Mouse (Mus musculus): ENCODE results near the gene Chrm5. TPM values are rescaled to one million over a fixed set of nuclear protein-coding genes. Genes with fewer than 3 reads are reported as not detected.

Gene Chrm5
- polyA plus RNA-seq (2012): not detected in 2 replicates

DNA sequence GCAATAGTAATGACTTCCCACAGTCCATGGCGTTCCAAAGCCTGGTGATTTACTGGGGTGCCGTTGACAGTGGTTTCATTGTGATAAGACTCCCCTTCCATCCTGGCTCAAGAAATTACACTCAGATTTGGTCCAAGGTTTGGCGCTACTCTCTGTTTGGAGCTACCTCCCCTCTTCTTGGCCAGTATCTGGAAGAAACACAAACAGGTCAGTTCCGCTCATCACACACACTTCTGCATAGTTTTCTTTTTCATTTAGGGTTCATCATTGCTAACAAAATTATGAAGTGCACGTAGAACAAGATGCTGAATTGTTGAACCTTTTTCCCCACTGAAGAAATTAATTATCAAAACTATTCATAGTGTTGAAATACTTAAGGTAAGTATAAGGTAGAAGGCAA, at the start of gene Chrm5:
Gene Chrm5 (minus strand): TSS at position 101 of the 400 bp plus-strand sequence.
- no peaks in the 10 kb centered on the region for H3K9me3 ChIP-seq (ENCODE audit: control insufficient read depth, low read length)
- TF ChIP-seq TAL1 (IDR thresholded peaks at IDR 0.05; ENCODE audit: low read length): no peak
- no peak for TF ChIP-seq GATA1 (IDR thresholded peaks at IDR 0.05; ENCODE audit: low read length)
- no peaks in the 10 kb centered on the region for H3K4me1 ChIP-seq (ENCODE audit: control insufficient read depth)
- H3K27me3 ChIP-seq (ENCODE audit: control insufficient read depth): no peaks in the 10 kb centered on the region
- no peak within 1 kb of the TSS for H3K4me3 ChIP-seq (replicated peaks)
- H3K36me3 ChIP-seq (ENCODE audit: control insufficient read depth): no peaks in the 10 kb centered on the region

DNA sequence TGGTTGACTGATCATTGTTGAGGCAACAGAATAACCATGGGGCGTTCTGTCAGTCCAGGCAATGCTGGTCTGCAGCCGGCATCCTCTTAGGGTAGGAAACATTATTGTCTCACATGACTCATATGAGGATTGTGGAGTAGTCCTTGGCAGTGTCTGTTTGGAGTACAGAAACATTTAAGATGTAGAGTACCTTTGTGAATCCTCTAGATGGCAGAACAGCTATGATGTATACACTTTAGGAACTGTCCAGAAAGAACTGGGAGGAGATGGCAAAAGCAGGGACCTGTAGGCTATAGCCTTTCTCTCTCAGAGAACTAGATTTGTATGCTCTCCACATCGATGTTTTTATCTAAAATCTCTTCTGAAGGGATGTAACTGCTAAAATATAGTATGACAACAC, 46.4 kb upstream of the Chrm5 start:
- TF ChIP-seq TAL1 (IDR thresholded peaks at IDR 0.05; ENCODE audit: low read length) (no peak), GATA1 (IDR thresholded peaks at IDR 0.05; ENCODE audit: low read length) (no peak)
- no peaks in the 10 kb centered on the region for H3K27me3 ChIP-seq (ENCODE audit: control insufficient read depth)
- no peaks in the 10 kb centered on the region; the same call in 1 of the 2 replicates for H3K4me1 ChIP-seq (ENCODE audit: control insufficient read depth)
- H3K36me3 ChIP-seq (ENCODE audit: control insufficient read depth): peaks cover 5% of the 10 kb centered on the region
- H3K9me3 ChIP-seq (ENCODE audit: control insufficient read depth, low read length): 0 out of 2 replicates have a peak, but pooled peaks cover 4% of the 10 kb centered on the region
- H3K4me3 ChIP-seq (replicated peaks): no peak overlapping the region

DNA sequence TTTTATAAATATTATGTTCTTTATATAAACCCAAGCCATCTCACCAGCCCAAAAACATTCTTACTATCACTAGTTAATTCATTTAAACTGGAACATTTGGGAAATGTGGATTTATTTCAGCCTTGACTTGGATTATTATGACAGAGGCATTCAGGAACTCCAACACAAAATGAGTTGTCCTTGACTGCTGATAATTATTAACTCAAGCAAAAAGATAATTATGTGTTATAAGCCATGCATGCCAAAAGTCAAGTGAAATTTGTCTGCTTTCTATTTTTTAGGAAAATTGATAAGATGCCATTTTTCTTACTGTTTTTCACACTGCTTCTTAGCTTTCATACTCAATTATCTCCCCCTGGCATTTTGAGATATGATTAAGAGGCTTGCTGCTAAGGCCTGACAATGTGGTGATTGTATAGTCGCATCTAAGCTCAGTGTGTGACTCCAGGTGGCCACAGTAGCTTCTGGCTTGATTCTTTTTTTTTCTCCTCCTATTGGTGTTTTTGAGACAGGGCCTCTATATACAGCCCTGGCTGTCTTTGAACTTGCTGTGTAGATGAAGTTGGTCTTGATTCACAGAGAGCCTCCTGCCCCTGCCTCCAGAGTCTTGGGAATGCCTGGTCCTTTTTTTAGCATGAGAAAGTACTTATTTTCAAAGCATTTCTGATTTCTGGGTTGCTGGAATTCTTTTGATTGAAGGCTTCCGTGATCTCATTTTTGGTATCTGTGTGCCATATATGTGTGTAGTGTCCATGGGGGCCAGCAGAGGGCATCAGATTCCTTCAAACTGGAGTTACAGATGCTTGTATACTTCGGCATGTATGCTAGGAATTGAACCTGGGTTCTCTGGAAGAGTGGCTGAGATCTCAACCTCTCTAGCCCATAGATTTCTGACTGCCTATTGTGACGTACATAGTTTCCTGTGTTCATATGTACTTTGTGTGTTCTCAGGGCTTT, 40.2 kb upstream of the Chrm5 start:
- H3K36me3 ChIP-seq (ENCODE audit: control insufficient read depth): peaks cover 3% of the 10 kb centered on the region
- no peaks in the 10 kb centered on the region for H3K9me3 ChIP-seq (ENCODE audit: control insufficient read depth, low read length)
- H3K4me1 ChIP-seq (ENCODE audit: control insufficient read depth): no peaks in the 10 kb centered on the region; the same call in 1 of the 2 replicates
- H3K4me3 ChIP-seq (replicated peaks): no peak overlapping the region
- no peaks in the 10 kb centered on the region for H3K27me3 ChIP-seq (ENCODE audit: control insufficient read depth)
- TF ChIP-seq TAL1 (IDR thresholded peaks at IDR 0.05; ENCODE audit: low read length) (no peak), GATA1 (IDR thresholded peaks at IDR 0.05; ENCODE audit: low read length) (no peak)

DNA sequence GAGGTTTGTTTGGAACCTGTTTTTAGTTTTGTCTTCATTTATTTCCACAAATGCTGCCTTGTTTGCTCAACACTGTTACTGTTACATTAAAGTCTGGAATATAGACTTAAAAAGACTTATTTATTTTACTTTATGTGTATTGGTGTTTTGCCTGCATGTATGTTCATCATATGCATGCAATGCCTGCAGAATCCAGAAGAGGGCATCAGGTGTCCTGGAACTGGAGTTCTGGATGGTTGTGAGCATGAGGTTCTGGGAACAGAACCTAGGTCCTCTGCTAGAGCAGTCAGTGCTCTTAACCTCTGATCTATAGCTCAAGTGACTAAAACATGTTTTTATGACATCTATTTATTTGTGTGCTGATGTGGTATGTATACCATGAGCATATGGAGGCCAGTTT, 38.0 kb upstream of the Chrm5 start:
- Histone ChIP-seq H3K27me3 (ENCODE audit: control insufficient read depth) (no peaks in the 10 kb centered on the region), H3K4me3 (replicated peaks) (no peak overlapping the region), H3K36me3 (ENCODE audit: control insufficient read depth) (peaks cover 7% of the 10 kb centered on the region), H3K9me3 (ENCODE audit: control insufficient read depth, low read length) (no peaks in the 10 kb centered on the region), H3K4me1 (ENCODE audit: control insufficient read depth) (no peaks in the 10 kb centered on the region; the same call in 1 of the 2 replicates)
- TF ChIP-seq TAL1 (IDR thresholded peaks at IDR 0.05; ENCODE audit: low read length) (no peak), GATA1 (IDR thresholded peaks at IDR 0.05; ENCODE audit: low read length) (no peak)

DNA sequence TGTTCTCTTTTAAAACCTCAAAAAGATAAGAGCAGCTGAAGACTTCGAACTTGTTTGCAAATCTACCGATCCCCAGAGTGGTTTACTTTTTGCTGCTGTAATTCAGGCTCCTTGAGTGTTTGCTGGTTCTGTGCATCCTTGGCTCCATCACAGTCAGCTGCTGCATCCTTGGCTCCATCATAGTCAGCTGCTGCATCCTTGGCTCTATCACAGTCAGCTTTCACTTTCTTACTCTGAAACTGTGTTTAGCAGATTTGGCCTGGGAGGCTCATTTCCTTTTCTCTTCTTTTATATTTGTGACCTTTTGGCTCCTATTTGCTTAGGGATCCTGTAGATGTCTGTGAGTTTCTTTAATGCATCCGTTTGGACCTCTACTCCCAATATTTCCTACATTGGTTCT, 36.6 kb upstream of the Chrm5 start:
- no peaks in the 10 kb centered on the region; the same call in 1 of the 2 replicates for H3K4me1 ChIP-seq (ENCODE audit: control insufficient read depth)

DNA sequence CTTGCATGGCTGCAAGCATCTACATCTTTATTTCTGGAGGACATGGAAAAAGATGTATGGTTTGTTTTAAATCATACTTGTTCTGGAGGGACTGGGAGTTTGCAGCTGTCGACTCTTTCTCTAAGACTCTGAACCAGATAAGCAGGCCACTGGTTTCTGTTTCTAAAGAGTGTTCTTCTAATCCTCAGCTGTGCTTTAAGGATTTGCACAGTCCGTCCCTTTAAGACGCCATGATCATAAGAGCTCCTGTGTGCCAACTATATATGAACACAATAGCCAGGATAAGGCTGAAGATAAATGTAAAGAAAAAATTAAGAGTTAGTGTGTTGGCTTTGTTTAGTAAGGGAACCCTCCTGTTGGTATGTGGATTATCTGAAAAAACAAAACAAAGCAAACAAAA, 36.2 kb upstream of the Chrm5 start:
- H3K36me3 ChIP-seq (ENCODE audit: control insufficient read depth): peaks cover 7% of the 10 kb centered on the region
- no peaks in the 10 kb centered on the region; the same call in 1 of the 2 replicates for H3K4me1 ChIP-seq (ENCODE audit: control insufficient read depth)
- H3K27me3 ChIP-seq (ENCODE audit: control insufficient read depth): no peaks in the 10 kb centered on the region
- no peaks in the 10 kb centered on the region for H3K9me3 ChIP-seq (ENCODE audit: control insufficient read depth, low read length)
- H3K4me3 ChIP-seq (replicated peaks): no peak overlapping the region
- TF ChIP-seq GATA1 (IDR thresholded peaks at IDR 0.05; ENCODE audit: low read length) (no peak), TAL1 (IDR thresholded peaks at IDR 0.05; ENCODE audit: low read length) (no peak)

More for the DNA sequence above, 36.6 kb upstream of the Chrm5 start:
- H3K27me3 ChIP-seq (ENCODE audit: control insufficient read depth): no peaks in the 10 kb centered on the region
- no peak overlapping the region for H3K4me3 ChIP-seq (replicated peaks)
- no peaks in the 10 kb centered on the region for H3K9me3 ChIP-seq (ENCODE audit: control insufficient read depth, low read length)
- peaks cover 7% of the 10 kb centered on the region for H3K36me3 ChIP-seq (ENCODE audit: control insufficient read depth)
- TF ChIP-seq TAL1 (IDR thresholded peaks at IDR 0.05; ENCODE audit: low read length) (no peak), GATA1 (IDR thresholded peaks at IDR 0.05; ENCODE audit: low read length) (no peak)

DNA sequence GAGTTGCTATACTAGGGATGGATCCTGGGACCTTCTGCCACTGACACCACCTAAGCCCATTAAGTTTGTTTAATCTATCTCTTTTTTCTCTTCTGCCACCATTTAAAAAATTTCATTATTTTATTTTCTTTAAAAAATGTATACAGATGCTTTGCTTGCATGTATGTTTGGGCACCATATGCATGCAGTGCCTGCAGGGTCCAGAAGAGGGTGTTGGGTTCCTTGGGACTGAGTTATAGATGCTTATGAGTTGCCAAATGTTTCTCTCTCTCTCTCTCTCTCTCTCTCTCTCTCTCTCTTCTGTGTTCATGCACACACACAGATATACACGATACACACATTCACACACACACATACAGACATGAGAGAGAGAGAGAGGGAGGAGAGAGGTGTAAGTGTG, 32.5 kb upstream of the Chrm5 start:
- no peak overlapping the region for H3K4me3 ChIP-seq (replicated peaks)
- peaks cover 28% of the 10 kb centered on the region for H3K4me1 ChIP-seq (ENCODE audit: control insufficient read depth)
- no peak for TF ChIP-seq TAL1 (IDR thresholded peaks at IDR 0.05; ENCODE audit: low read length)
- TF ChIP-seq GATA1 (IDR thresholded peaks at IDR 0.05; ENCODE audit: low read length): no peak
- H3K27me3 ChIP-seq (ENCODE audit: control insufficient read depth): no peaks in the 10 kb centered on the region
- peaks cover 7% of the 10 kb centered on the region for H3K36me3 ChIP-seq (ENCODE audit: control insufficient read depth)
- H3K9me3 ChIP-seq (ENCODE audit: control insufficient read depth, low read length): no peaks in the 10 kb centered on the region

DNA sequence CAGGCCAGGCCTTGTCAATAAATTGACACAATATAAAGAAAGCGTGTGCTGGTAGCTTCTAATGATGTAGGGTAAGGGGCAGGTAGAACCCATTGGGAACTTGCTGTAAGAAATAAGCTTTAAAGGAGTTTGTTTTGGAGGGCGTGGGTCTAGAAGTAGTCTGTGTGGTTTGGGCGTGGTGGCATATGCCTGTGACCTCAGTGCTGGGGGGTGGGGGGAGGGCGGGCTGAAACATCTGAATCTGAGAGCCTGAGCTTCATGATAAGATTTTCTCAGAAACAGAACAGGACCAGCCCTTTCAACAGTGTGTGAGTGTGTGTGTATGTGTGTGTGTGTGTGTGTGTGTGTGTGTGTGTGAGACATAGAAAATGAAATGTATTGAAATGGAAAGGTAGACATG, 29.6 kb upstream of the Chrm5 start:
- no peak overlapping the region for H3K4me3 ChIP-seq (replicated peaks)
- TF ChIP-seq TAL1 (IDR thresholded peaks at IDR 0.05; ENCODE audit: low read length) (no peak), GATA1 (IDR thresholded peaks at IDR 0.05; ENCODE audit: low read length) (no peak)

DNA sequence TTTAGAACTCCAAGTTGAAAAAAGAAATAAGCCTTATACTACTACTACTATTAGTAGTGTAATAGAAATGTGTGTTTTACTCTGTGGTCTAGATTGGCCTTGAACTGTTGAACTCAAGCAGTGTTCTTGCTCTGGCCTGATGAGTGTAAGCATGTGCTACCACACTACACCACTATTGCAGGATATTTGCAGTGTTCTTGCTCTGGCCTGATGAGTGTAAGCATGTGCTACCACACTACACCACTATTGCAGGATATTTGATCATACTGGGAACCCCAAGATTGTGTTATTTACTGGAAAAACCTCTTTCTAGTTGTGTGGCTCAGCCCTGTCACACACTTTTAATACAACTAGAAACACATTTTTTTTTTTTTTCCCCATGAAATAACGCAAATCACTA, 26.9 kb upstream of the Chrm5 start:
- H3K4me3 ChIP-seq (replicated peaks): no peak overlapping the region
- no peaks in the 10 kb centered on the region for H3K27me3 ChIP-seq (ENCODE audit: control insufficient read depth)
- TF ChIP-seq TAL1 (IDR thresholded peaks at IDR 0.05; ENCODE audit: low read length): no peak
- no peaks in the 10 kb centered on the region for H3K9me3 ChIP-seq (ENCODE audit: control insufficient read depth, low read length)
- H3K36me3 ChIP-seq (ENCODE audit: control insufficient read depth): no peaks in the 10 kb centered on the region; the same call in 1 of the 2 replicates
- H3K4me1 ChIP-seq (ENCODE audit: control insufficient read depth): peaks cover 33% of the 10 kb centered on the region

More for the DNA sequence above, 29.6 kb upstream of the Chrm5 start:
- Histone ChIP-seq H3K36me3 (ENCODE audit: control insufficient read depth) (peaks cover 4% of the 10 kb centered on the region), H3K9me3 (ENCODE audit: control insufficient read depth, low read length) (no peaks in the 10 kb centered on the region), H3K4me1 (ENCODE audit: control insufficient read depth) (peaks cover 31% of the 10 kb centered on the region), H3K27me3 (ENCODE audit: control insufficient read depth) (no peaks in the 10 kb centered on the region)
